Mouse (Mus musculus) heart, embryonic 10.5 days (tissue): ENCODE data around the gene Thap12. TPM values are rescaled to one million over a fixed set of nuclear protein-coding genes. Genes with fewer than 3 reads are reported as not detected.

ENCODE experiments used
- DNase-seq: peaks from one replicate; pipeline ENCODE4 v3.0.0-alpha.2; 2017; ENCODE audit warnings: low spot score
- H3K27ac ChIP-seq: fragments of 300-500 bp; sonication (generic); 2 replicates; pipeline ENCODE4 v1.5.1; 2016; ENCODE audit warnings: mild to moderate bottlenecking
- H3K27me3 ChIP-seq: fragments of 300-500 bp; sonication (generic); 2 replicates; pipeline ENCODE4 v1.6.1; 2016; ENCODE audit warnings: mild to moderate bottlenecking; ENCODE audit not compliant: poor library complexity, insufficient read depth, severe bottlenecking
- H3K36me3 ChIP-seq: fragments of 300-500 bp; sonication (generic); 2 replicates; pipeline ENCODE4 v1.6.1; 2016; ENCODE audit warnings: mild to moderate bottlenecking, moderate library complexity
- H3K4me1 ChIP-seq: fragments of 300-500 bp; sonication (generic); 2 replicates; pipeline ENCODE4 v1.6.1; 2016; ENCODE audit warnings: mild to moderate bottlenecking
- H3K4me3 ChIP-seq: fragments of 300-500 bp; sonication (generic); 2 replicates; pipeline ENCODE4 v1.5.1; 2016; ENCODE audit warnings: mild to moderate bottlenecking, moderate library complexity
- H3K9me3 ChIP-seq: fragments of 300-500 bp; sonication (generic); 2 replicates; pipeline ENCODE4 v1.6.1; 2016; ENCODE audit warnings: mild to moderate bottlenecking, moderate library complexity
- WGBS: fragments of 180-500 bp; shearing (Covaris S2); methylation state at CpG from one replicate; pipeline ENCODE4 v1.1.7; 2016; 5-methylcytosine and 5-hydroxymethylcytosine counted together
- polyA plus RNA-seq: library from polyadenylated mRNA; unstranded; fragments of >200 nt; fragmentation: Nextera tagmentation; extraction: Ambion mirVana; gene quantifications from 2 replicates; pipeline ENCODE4 v1.2.1, GENCODE M21; 2016

Gene Thap12
- polyA plus RNA-seq, 1 experiment from 2014 or later, result 40.6 TPM

GRCm38 (mm10) chr7:98736780-98737550 is 34.1 kb downstream of the Thap12 start:
- Histone ChIP-seq H3K4me3 (no peak overlapping the region), H3K27me3 (peaks cover 45% of the 10 kb centered on the region), H3K4me1 (peaks cover 19% of the 10 kb centered on the region), H3K36me3 (no peaks in the 10 kb centered on the region), H3K27ac (no peak overlapping the region), H3K9me3 (no peaks in the 10 kb centered on the region)
- WGBS, result 76% methylated on average over 7 of the region's 7 CpGs
- DNase-seq, result no peak

- no peaks in the 10 kb centered on the region for H3K36me3 ChIP-seq
- no peak overlapping the region for H3K4me3 ChIP-seq
- H3K4me1 ChIP-seq, result peaks cover 10% of the 10 kb centered on the region
- H3K9me3 ChIP-seq, result no peaks in the 10 kb centered on the region
- peaks cover 62% of the 10 kb centered on the region for H3K27me3 ChIP-seq
- H3K27ac ChIP-seq, result no peak overlapping the region
- no peak for DNase-seq
- 12% methylated on average over 5 of the region's 5 CpGs for WGBS
These were observed 37.5 kb downstream of the Thap12 start for GRCm38 (mm10) chr7:98740363-98740762.

- peaks cover 42% of the 10 kb centered on the region for H3K27me3 ChIP-seq
- peak; percentile 82 for DNase-seq
- WGBS, result 2% methylated on average over 3 of the region's 3 CpGs
These were observed 40.4 kb downstream of the Thap12 start for GRCm38 (mm10) chr7:98743312-98743711.

GRCm38 (mm10) chr7:98750404-98750803 is 47.5 kb downstream of the Thap12 start:
- Histone ChIP-seq H3K9me3 (no peaks in the 10 kb centered on the region), H3K27ac (no peak overlapping the region), H3K36me3 (no peaks in the 10 kb centered on the region), H3K4me1 (peaks cover 30% of the 10 kb centered on the region), H3K4me3 (no peak overlapping the region), H3K27me3 (peaks cover 35% of the 10 kb centered on the region)
- 62% methylated on average over 10 of the region's 10 CpGs for WGBS
- no peak for DNase-seq

More at GRCm38 (mm10) chr7:98743312-98743711, 40.4 kb downstream of the Thap12 start:
- Histone ChIP-seq H3K36me3 (no peaks in the 10 kb centered on the region), H3K4me1 (peaks cover 9% of the 10 kb centered on the region), H3K9me3 (no peaks in the 10 kb centered on the region), H3K4me3 (no peak overlapping the region), H3K27ac (no peak overlapping the region)

- DNase-seq, result no peak
- no peaks in the 10 kb centered on the region for H3K9me3 ChIP-seq
- no peak overlapping the region for H3K27ac ChIP-seq
- H3K36me3 ChIP-seq, result no peaks in the 10 kb centered on the region
- H3K4me3 ChIP-seq, result no peak overlapping the region
- H3K4me1 ChIP-seq, result peaks cover 41% of the 10 kb centered on the region
- H3K27me3 ChIP-seq, result peaks cover 44% of the 10 kb centered on the region
- WGBS, result 67% methylated on average over 8 of the region's 8 CpGs
These were observed 49.8 kb downstream of the Thap12 start for GRCm38 (mm10) chr7:98752680-98753079.

- no peaks in the 10 kb centered on the region for H3K9me3 ChIP-seq
- H3K4me3 ChIP-seq, result no peak overlapping the region
- H3K27ac ChIP-seq, result no peak overlapping the region
- 82% methylated on average over 11 of the region's 11 CpGs for WGBS
- DNase-seq, result no peak
- H3K36me3 ChIP-seq, result no peaks in the 10 kb centered on the region
- peaks cover 36% of the 10 kb centered on the region for H3K27me3 ChIP-seq
- H3K4me1 ChIP-seq, result peaks cover 44% of the 10 kb centered on the region
These were observed 53.1 kb downstream of the Thap12 start for GRCm38 (mm10) chr7:98756050-98756449.

- H3K4me1 ChIP-seq, result peaks cover 44% of the 10 kb centered on the region
- 79% methylated on average over 8 of the region's 8 CpGs for WGBS
- no peak for DNase-seq
- H3K27me3 ChIP-seq, result peaks cover 31% of the 10 kb centered on the region; the same call in 1 of the 2 replicates
- H3K36me3 ChIP-seq, result no peaks in the 10 kb centered on the region
- no peak overlapping the region for H3K27ac ChIP-seq
- no peaks in the 10 kb centered on the region for H3K9me3 ChIP-seq
- H3K4me3 ChIP-seq, result no peak overlapping the region
These were observed 53.7 kb downstream of the Thap12 start for GRCm38 (mm10) chr7:98756556-98756955.

- no peaks in the 10 kb centered on the region for H3K9me3 ChIP-seq
- 88% methylated on average over 5 of the region's 5 CpGs for WGBS
- H3K4me1 ChIP-seq, result peaks cover 21% of the 10 kb centered on the region
- no peak overlapping the region for H3K4me3 ChIP-seq
- H3K36me3 ChIP-seq, result no peaks in the 10 kb centered on the region
- peaks cover 26% of the 10 kb centered on the region; the same call in 1 of the 2 replicates for H3K27me3 ChIP-seq
- H3K27ac ChIP-seq, result no peak overlapping the region
- no peak for DNase-seq
These were observed 57.2 kb downstream of the Thap12 start for GRCm38 (mm10) chr7:98760126-98760525.

GRCm38 (mm10) chr7:98763911-98764310 is 61.0 kb downstream of the Thap12 start:
- 87% methylated on average over 10 of the region's 10 CpGs for WGBS
- Histone ChIP-seq H3K9me3 (no peaks in the 10 kb centered on the region), H3K36me3 (no peaks in the 10 kb centered on the region), H3K4me1 (peaks cover 14% of the 10 kb centered on the region; the same call in 1 of the 2 replicates), H3K27ac (no peak overlapping the region), H3K4me3 (no peak overlapping the region), H3K27me3 (peaks cover 9% of the 10 kb centered on the region; the same call in 1 of the 2 replicates)
- no peak for DNase-seq

GRCm38 (mm10) chr7:98767261-98767660 is 64.4 kb downstream of the Thap12 start:
- peaks cover 37% of the 10 kb centered on the region for H3K4me1 ChIP-seq
- H3K27me3 ChIP-seq, result peaks cover 8% of the 10 kb centered on the region; the same call in 1 of the 2 replicates
- peak overlapping the region; percentile 59 for H3K27ac ChIP-seq
- H3K4me3 ChIP-seq, result no peak overlapping the region
- DNase-seq, result no peak
- WGBS, result 64% methylated on average over 6 of the region's 6 CpGs
- no peaks in the 10 kb centered on the region for H3K9me3 ChIP-seq
- H3K36me3 ChIP-seq, result no peaks in the 10 kb centered on the region

Other genes with a start within 250 kb of the Thap12 start
- 4.8 and 7.3 TPM in 2 replicates for gene Lrrc32, start 213.8 kb upstream of the Thap12 start, polyA plus RNA-seq
- 29.1 and 34.1 TPM in 2 replicates for gene Emsy, start 46.3 kb upstream of the Thap12 start, polyA plus RNA-seq
- gene Wnt11, start 132.0 kb downstream of the Thap12 start, polyA plus RNA-seq, result 29.0 and 29.4 TPM in 2 replicates